Mouse (Mus musculus): ENCODE measurements at regions not wholly inside any gene's neighbourhood (a gene's known extent, or its start where the extent isn't known, plus 50 kb on each side); places are given as distances from the start of the nearest gene placed in this dataset.

DNA sequence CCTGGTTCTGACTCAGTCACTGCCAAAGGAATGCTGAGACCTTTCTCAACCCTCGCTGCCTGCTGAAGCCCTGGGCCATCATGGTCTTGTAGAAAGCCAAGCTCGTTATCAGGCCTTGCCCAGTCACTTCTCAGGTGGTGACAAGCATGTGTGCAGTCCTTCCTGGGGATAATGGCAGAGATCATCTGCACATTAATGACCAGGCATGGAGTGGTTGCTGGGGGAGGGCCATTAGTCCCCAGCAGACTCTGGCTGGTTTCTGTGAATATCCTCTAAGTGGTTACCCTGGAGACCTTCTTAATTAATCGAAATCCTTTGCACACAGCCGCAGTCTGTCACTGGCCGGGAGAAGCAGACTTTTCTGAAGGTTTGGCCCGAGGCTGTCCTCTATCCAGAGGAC is 239.0 kb downstream of the Sipa1l2 start:
- H3K4me1 ChIP-seq (ENCODE audit: insufficient read depth, low read length): peaks cover 7% of the 10 kb centered on the region
- H3K4me2 ChIP-seq (ENCODE audit: low read depth, low read length, poor library complexity, severe bottlenecking): no peak overlapping the region
- no peak overlapping the region for H3K27ac ChIP-seq (ENCODE audit: low read depth, low read length)
- H3K36me3 ChIP-seq (ENCODE audit: insufficient read depth, low read length): no peaks in the 10 kb centered on the region
- ATAC-seq (ENCODE audit: low FRiP score) (no peak), DNase-seq (ENCODE audit: low spot score) (no peak)
- H3K4me3 ChIP-seq (ENCODE audit: low read depth, low read length): no peak overlapping the region
- no peaks in the 10 kb centered on the region for H3K27me3 ChIP-seq (ENCODE audit: insufficient read depth, low read length)
- no peak overlapping the region for H3K9ac ChIP-seq (replicated peaks; ENCODE audit: low read length, poor library complexity, severe bottlenecking)
- WGBS: 41% methylated on average over 6 of the region's 6 CpGs
- H3K9me3 ChIP-seq (ENCODE audit: low read length): no peaks in the 10 kb centered on the region
- TF ChIP-seq CTCF (IDR thresholded peaks at IDR 0.05): no peak

DNA sequence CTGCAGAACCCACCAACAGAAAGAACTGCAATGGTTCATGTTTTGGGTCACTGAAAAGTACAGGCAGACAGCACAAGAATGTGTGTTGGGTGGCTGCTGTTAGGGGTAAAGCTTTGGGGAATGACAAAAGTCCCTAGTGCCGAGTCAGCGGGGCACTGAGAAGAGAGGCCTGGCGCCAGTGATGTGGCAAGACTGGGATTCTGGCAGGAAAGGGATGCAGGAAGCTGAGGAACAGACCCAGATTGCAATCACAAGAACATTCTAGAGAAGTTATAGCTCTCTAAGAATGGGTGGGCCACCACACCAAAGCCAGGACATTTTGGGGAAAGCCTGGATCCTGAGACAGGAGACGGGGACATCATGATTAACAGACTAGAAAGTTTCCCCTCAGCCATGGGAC is 241.0 kb downstream of the Sipa1l2 start:
- H3K4me2 ChIP-seq (ENCODE audit: low read depth, low read length, poor library complexity, severe bottlenecking): no peak overlapping the region
- no peak overlapping the region for H3K4me3 ChIP-seq (ENCODE audit: low read depth, low read length)
- no peaks in the 10 kb centered on the region for H3K27me3 ChIP-seq (ENCODE audit: insufficient read depth, low read length)
- H3K9ac ChIP-seq (replicated peaks; ENCODE audit: low read length, poor library complexity, severe bottlenecking): no peak overlapping the region
- ATAC-seq (ENCODE audit: low FRiP score): no peak
- 90% methylated on average over 4 of the region's 4 CpGs for WGBS
- no peak for DNase-seq (ENCODE audit: low spot score)
- H3K36me3 ChIP-seq (ENCODE audit: insufficient read depth, low read length): no peaks in the 10 kb centered on the region
- no peak overlapping the region for H3K27ac ChIP-seq (ENCODE audit: low read depth, low read length)
- TF ChIP-seq CTCF (IDR thresholded peaks at IDR 0.05): no peak
- no peaks in the 10 kb centered on the region for H3K9me3 ChIP-seq (ENCODE audit: low read length)
- peaks cover 7% of the 10 kb centered on the region; the same call in 1 of the 2 replicates for H3K4me1 ChIP-seq (ENCODE audit: insufficient read depth, low read length)

DNA sequence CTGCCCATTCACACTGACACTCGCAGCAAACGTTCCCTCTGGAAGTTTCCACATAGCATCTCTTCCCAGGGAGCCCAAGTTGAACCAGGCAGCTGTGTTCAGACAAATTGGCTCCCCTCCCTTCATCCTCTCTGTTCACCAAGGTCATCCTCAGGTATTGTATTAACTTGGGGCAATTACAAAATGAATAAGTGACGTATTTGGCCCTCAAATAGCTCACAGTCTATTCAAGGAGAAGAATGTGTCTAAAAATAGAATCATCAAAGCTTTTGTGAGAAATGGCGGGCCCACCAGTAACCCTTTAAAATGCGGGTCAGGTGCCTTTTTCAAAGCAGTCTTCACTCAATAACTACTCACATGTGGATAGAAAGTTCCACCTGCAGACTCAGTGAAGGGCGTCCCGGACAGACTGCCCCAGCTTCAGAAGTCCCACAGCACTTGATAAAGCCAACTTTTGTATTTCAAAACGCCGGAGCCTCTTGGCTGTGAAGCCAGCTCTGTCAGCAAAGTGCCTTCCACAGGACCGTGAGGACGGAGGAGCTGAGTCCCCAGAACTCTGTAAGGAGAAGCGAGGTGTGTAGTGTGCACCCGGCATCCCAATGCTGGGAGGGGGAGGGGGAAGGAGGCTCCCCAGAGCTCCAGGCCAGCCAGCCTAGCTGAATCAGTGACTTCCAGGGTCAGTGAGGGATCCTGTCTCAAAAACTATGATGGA is 241.9 kb downstream of the Sipa1l2 start:
- WGBS: 52% methylated on average over 13 of the region's 13 CpGs
- no peak overlapping the region for H3K4me3 ChIP-seq (ENCODE audit: low read depth, low read length)
- no peak for DNase-seq (ENCODE audit: low spot score)
- no peak overlapping the region for H3K9ac ChIP-seq (replicated peaks; ENCODE audit: low read length, poor library complexity, severe bottlenecking)
- H3K36me3 ChIP-seq (ENCODE audit: insufficient read depth, low read length): no peaks in the 10 kb centered on the region
- H3K4me1 ChIP-seq (ENCODE audit: insufficient read depth, low read length): peaks cover 7% of the 10 kb centered on the region; the same call in 1 of the 2 replicates
- no peak for TF ChIP-seq CTCF (IDR thresholded peaks at IDR 0.05)
- no peak for ATAC-seq (ENCODE audit: low FRiP score)
- no peak overlapping the region for H3K27ac ChIP-seq (ENCODE audit: low read depth, low read length)
- H3K4me2 ChIP-seq (ENCODE audit: low read depth, low read length, poor library complexity, severe bottlenecking): no peak overlapping the region
- H3K27me3 ChIP-seq (ENCODE audit: insufficient read depth, low read length): no peaks in the 10 kb centered on the region
- H3K9me3 ChIP-seq (ENCODE audit: low read length): no peaks in the 10 kb centered on the region

DNA sequence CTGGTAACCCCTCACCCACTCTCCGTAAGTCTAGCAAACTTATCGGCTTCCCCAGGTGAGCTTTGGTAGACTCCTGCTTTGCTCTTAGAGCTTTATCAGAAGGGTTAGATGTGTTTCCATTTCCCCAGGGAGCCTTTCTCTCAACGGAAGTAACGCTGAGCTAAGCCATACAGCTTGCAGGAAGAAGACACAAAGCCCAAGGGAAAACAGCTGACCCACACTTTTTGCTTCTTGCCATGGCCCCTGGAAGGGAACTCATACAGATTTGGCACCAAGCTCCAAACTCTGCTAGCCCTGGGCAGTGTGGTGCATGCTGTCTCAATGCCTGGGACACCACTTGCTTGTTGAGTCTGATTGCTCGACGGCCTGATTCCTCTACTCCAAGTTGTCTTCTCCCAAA is 242.6 kb downstream of the Sipa1l2 start:
- H3K27me3 ChIP-seq (ENCODE audit: insufficient read depth, low read length): no peaks in the 10 kb centered on the region
- WGBS: 76% methylated on average over 6 of the region's 6 CpGs
- no peak overlapping the region for H3K4me2 ChIP-seq (ENCODE audit: low read depth, low read length, poor library complexity, severe bottlenecking)
- no peak overlapping the region for H3K27ac ChIP-seq (ENCODE audit: low read depth, low read length)
- no peak overlapping the region for H3K9ac ChIP-seq (replicated peaks; ENCODE audit: low read length, poor library complexity, severe bottlenecking)
- no peak for DNase-seq (ENCODE audit: low spot score)
- TF ChIP-seq CTCF (IDR thresholded peaks at IDR 0.05): no peak
- no peak for ATAC-seq (ENCODE audit: low FRiP score)
- H3K4me1 ChIP-seq (ENCODE audit: insufficient read depth, low read length): peaks cover 7% of the 10 kb centered on the region; the same call in 1 of the 2 replicates
- no peaks in the 10 kb centered on the region for H3K9me3 ChIP-seq (ENCODE audit: low read length)
- no peaks in the 10 kb centered on the region for H3K36me3 ChIP-seq (ENCODE audit: insufficient read depth, low read length)
- H3K4me3 ChIP-seq (ENCODE audit: low read depth, low read length): no peak overlapping the region

DNA sequence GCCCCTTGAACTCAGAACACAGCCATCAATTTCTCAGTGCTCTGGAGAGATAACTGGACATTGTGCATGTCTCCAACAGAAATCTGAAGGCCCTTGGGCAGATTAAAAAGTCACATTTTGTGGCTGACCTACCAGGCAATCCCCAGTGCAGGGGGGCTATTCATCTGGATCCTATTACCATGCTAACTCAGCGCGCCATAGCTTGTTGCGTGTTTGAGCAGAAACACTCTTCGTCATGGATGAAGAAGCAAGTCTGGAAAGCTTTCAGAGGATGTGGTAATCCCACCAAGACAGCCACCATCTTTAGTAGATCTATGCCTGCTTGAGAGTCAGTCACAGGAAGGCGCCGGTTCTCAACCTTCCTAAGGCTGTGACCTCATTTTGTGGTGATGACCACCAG is 243.9 kb downstream of the Sipa1l2 start:
- no peaks in the 10 kb centered on the region; the same call in 1 of the 2 replicates for H3K27me3 ChIP-seq (ENCODE audit: insufficient read depth, low read length)
- H3K9ac ChIP-seq (replicated peaks; ENCODE audit: low read length, poor library complexity, severe bottlenecking): no peak overlapping the region
- H3K27ac ChIP-seq (ENCODE audit: low read depth, low read length): no peak overlapping the region
- H3K4me3 ChIP-seq (ENCODE audit: low read depth, low read length): no peak overlapping the region
- TF ChIP-seq CTCF (IDR thresholded peaks at IDR 0.05): no peak
- DNase-seq (ENCODE audit: low spot score): no peak
- no peaks in the 10 kb centered on the region for H3K36me3 ChIP-seq (ENCODE audit: insufficient read depth, low read length)
- no peak for ATAC-seq (ENCODE audit: low FRiP score)
- no peaks in the 10 kb centered on the region for H3K9me3 ChIP-seq (ENCODE audit: low read length)
- H3K4me2 ChIP-seq (ENCODE audit: low read depth, low read length, poor library complexity, severe bottlenecking): no peak overlapping the region
- H3K4me1 ChIP-seq (ENCODE audit: insufficient read depth, low read length): peaks cover 7% of the 10 kb centered on the region; the same call in 1 of the 2 replicates
- 90% methylated on average over 6 of the region's 6 CpGs for WGBS

DNA sequence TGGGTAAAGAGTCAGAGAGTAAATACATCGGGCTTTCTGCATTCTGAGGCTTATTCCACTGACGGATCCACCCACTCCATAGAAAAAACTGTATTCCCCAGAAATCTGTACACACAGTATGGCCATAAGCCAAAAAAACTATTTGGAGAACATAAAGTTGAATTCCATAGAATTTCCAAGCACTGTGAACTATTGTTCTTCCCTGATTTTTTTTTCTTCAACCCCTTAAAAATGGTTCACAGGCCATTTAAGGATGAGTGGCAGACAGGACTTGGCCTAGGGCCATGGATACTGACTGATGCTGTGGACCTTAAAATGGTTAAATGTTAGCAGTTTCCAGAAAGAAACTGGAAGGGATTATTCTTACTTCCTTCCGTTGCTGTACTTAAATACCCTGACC is 247.0 kb downstream of the Sipa1l2 start:
- no peak for TF ChIP-seq CTCF (IDR thresholded peaks at IDR 0.05)
- WGBS: 72% methylated on average over 3 of the region's 3 CpGs
- DNase-seq (ENCODE audit: low spot score) (no peak), ATAC-seq (ENCODE audit: low FRiP score) (no peak)
- Histone ChIP-seq H3K9me3 (ENCODE audit: low read length) (no peaks in the 10 kb centered on the region), H3K4me3 (ENCODE audit: low read depth, low read length) (no peak overlapping the region), H3K4me1 (ENCODE audit: insufficient read depth, low read length) (0 out of 2 replicates have a peak, but pooled peaks cover 4% of the 10 kb centered on the region), H3K27me3 (ENCODE audit: insufficient read depth, low read length) (no peaks in the 10 kb centered on the region; the same call in 1 of the 2 replicates), H3K4me2 (ENCODE audit: low read depth, low read length, poor library complexity, severe bottlenecking) (no peak overlapping the region), H3K27ac (ENCODE audit: low read depth, low read length) (no peak overlapping the region), H3K9ac (replicated peaks; ENCODE audit: low read length, poor library complexity, severe bottlenecking) (no peak overlapping the region), H3K36me3 (ENCODE audit: insufficient read depth, low read length) (no peaks in the 10 kb centered on the region)
